9 mouse cellular contexts compared by ENCODE assay signal in genomic region chr16:91582307-91582706, GRCm38 (mm10). TPM values are rescaled to one million over a fixed set of nuclear protein-coding genes. Genes with fewer than 3 reads are reported as not detected.
DNase-seq lines count a peak whose midpoint lies in the region; ATAC-seq and TF ChIP-seq lines count a peak whose summit lies in the region.
"Had no signal": no experiment of that assay in that cellular context is flagged by ENCODE, and none has a peak within 500 bp of the region (broad histone marks: within the 10 kb centered on the region; RNA-seq: fewer than 3 reads in every experiment).

No protein-coding gene starts in this region.

- DNase-seq in kidney, adult 18-20 months = peak; percentile 50
- DNase-seq in kidney, adult 11 months = no peak
- peak; percentile 73 to 75 for DNase-seq in B cell, adult 2 months
- DNase-seq in G1E (ENCODE audit: low spot score) = no peak
- peak; percentile 75 for DNase-seq in induced T-regulatory cell, adult 2 months (ENCODE audit: low read depth)
- DNase-seq in thymus, postnatal 0 days (ENCODE audit: low spot score) = peak; percentile 69
- no peak for DNase-seq in frontal cortex, postnatal 25 days (ENCODE audit: low spot score in 2 of 2)

- no peak for ATAC-seq in G1E (ENCODE audit: extremely low read depth, insufficient number of reproducible peaks, low FRiP score, poor library complexity, severe bottlenecking)

- no peaks in the 10 kb centered on the region for H3K9me3 ChIP-seq in G1E (replicated peaks)
- H3K9me3 ChIP-seq: limb, embryonic 12.5 days had no signal

- H3K27me3 ChIP-seq in G1E (ENCODE audit: insufficient read depth, low read length) = no peaks in the 10 kb centered on the region
- H3K27me3 ChIP-seq: limb, embryonic 12.5 days had no signal

- H3K4me1 ChIP-seq in G1E (ENCODE audit: insufficient read depth, low read depth, low read length) = peaks cover 9% of the 10 kb centered on the region; the same call in 1 of the 2 replicates

- H3K4me3 ChIP-seq in G1E (ENCODE audit: low read depth, low read length) = no peak overlapping the region
- H3K4me3 ChIP-seq: erythroblast, embryonic 14.5 days; limb, embryonic 12.5 days had no signal

- peaks cover 68% of the 10 kb centered on the region for H3K36me3 ChIP-seq in G1E (replicated peaks)

- 0 out of 2 replicates have a peak, but pooled peaks have one; percentile 18 for TF ChIP-seq CTCF in G1E (IDR thresholded peaks at IDR 0.05; ENCODE audit: low read depth, low read length)

RNA-seq across cellular contexts. Expression of gene Tmem50b, which starts 15.3 kb away (rescaled TPM):
- total RNA-seq in G1E (2014; fragmentation: Nextera tagmentation) = 18.8 and 25.1 TPM in 2 replicates
- total RNA-seq in G1E (2017) = 17.9 and 19.7 TPM in 2 replicates
- polyA plus RNA-seq in G1E (2012) = 1.4 and 1.8 TPM in 2 replicates
- polyA plus RNA-seq in thymus, postnatal 0 days (2015; fragmentation: Nextera tagmentation; extraction: Ambion mirVana) = 33.9 and 38.5 TPM in 2 replicates

RNA-seq across cellular contexts. Expression of gene Ifngr2, which starts 35.4 kb away (rescaled TPM):
- 30.8 and 38.9 TPM in 2 replicates for total RNA-seq in G1E (2014; fragmentation: Nextera tagmentation)
- total RNA-seq in G1E (2017) = 17.3 and 20.8 TPM in 2 replicates
- 20.0 and 25.3 TPM in 2 replicates for polyA plus RNA-seq in G1E (2012)
- 38.1 and 41.6 TPM in 2 replicates for polyA plus RNA-seq in thymus, postnatal 0 days (2015; fragmentation: Nextera tagmentation; extraction: Ambion mirVana)

RNA-seq across cellular contexts. Expression of gene Dnajc28, which starts 36.5 kb away (rescaled TPM):
- 7.4 and 8.0 TPM in 2 replicates for total RNA-seq in G1E (2014; fragmentation: Nextera tagmentation)
- total RNA-seq in G1E (2017) = 4.6 and 5.1 TPM in 2 replicates
- polyA plus RNA-seq in G1E (2012) = 0.40 and 0.76 TPM in 2 replicates
- polyA plus RNA-seq in thymus, postnatal 0 days (2015; fragmentation: Nextera tagmentation; extraction: Ambion mirVana) = 2.3 and 3.3 TPM in 2 replicates

Comparison
In these comparisons a context has a peak if more than half of its experiments do, and no peak if none do; other contexts are left out.
1. DNase-seq: peak in kidney, adult 18-20 months (single experiment), B cell, adult 2 months (2 of 2), induced T-regulatory cell, adult 2 months (single experiment) and thymus, postnatal 0 days (single experiment); none in kidney, adult 11 months (single experiment), G1E (single experiment) and frontal cortex, postnatal 25 days (0 of 2).
2. RNA of gene Tmem50b, which starts 15.3 kb away (polyA plus RNA-seq): 33.9 to 38.5 TPM in thymus, postnatal 0 days; 1.4 to 1.8 TPM in G1E; every median in the first group is over 10 times any median in the second.